33 mouse cellular contexts compared by ENCODE assay signal in the genomic region with DNA sequence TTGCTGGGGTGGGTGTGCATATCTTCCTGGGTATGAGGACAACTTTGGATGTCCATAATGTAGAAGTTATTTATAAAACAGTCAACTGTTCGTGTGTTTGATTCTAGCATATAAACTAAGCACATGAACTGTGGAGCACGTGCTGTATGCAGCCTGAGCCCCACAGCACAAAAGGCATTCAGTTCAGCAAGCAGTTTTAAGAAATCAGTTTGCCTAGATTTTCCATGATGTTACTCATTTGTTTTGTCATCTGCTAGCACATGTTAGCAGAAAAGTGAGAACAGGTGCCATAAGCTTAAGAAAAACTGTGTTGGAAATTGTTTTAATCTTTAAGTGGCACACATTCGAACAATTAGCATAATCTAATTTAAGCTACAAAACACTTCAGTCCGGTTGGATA. TPM values are rescaled to one million over a fixed set of nuclear protein-coding genes. Genes with fewer than 3 reads are reported as not detected.
"Had no signal": no experiment of that assay in that cellular context is flagged by ENCODE, and none has a peak within 500 bp of the region (broad histone marks: within the 10 kb centered on the region; RNA-seq: fewer than 3 reads in every experiment).

No protein-coding gene starts in this region.

- H3K36me3 ChIP-seq: limb, embryonic 10.5 days; limb, embryonic 12.5 days; limb, embryonic 13.5 days; limb, embryonic 15.5 days; liver, embryonic 12.5 days; liver, embryonic 13.5 days; liver, embryonic 15.5 days; lung, embryonic 15.5 days; midbrain, embryonic 10.5 days; midbrain, embryonic 12.5 days; midbrain, embryonic 13.5 days; midbrain, embryonic 15.5 days; neural tube, embryonic 12.5 days had no signal

- H3K4me2 ChIP-seq: limb, embryonic 12.5 days; limb, embryonic 13.5 days; limb, embryonic 15.5 days; liver, embryonic 11.5 days; liver, embryonic 12.5 days; liver, embryonic 13.5 days; liver, embryonic 15.5 days; lung, embryonic 14.5 days; lung, embryonic 15.5 days; midbrain, embryonic 11.5 days; midbrain, embryonic 12.5 days; midbrain, embryonic 13.5 days; midbrain, embryonic 15.5 days; neural tube, embryonic 12.5 days had no signal

- H3K4me1 ChIP-seq: limb, embryonic 10.5 days; limb, embryonic 12.5 days; limb, embryonic 15.5 days; liver, embryonic 12.5 days; liver, embryonic 13.5 days; liver, embryonic 15.5 days; lung, embryonic 15.5 days; megakaryocyte, embryonic 14.5 days; midbrain, embryonic 10.5 days; midbrain, embryonic 12.5 days; midbrain, embryonic 13.5 days; midbrain, embryonic 15.5 days; neural tube, embryonic 12.5 days had no signal

- H3K9ac ChIP-seq: limb, embryonic 12.5 days; limb, embryonic 13.5 days; limb, embryonic 15.5 days; liver, embryonic 12.5 days; liver, embryonic 13.5 days; liver, embryonic 14.5 days; liver, embryonic 15.5 days; liver, postnatal 0 days; lung, embryonic 14.5 days; lung, embryonic 15.5 days; midbrain, embryonic 12.5 days; midbrain, embryonic 13.5 days; midbrain, embryonic 15.5 days; neural tube, embryonic 12.5 days had no signal

- ATAC-seq: liver, embryonic 12.5 days; liver, postnatal 0 days; lung, postnatal 0 days; midbrain, embryonic 13.5 days; midbrain, embryonic 15.5 days; midbrain, embryonic 16.5 days had no signal

- DNase-seq: left cerebral cortex, postnatal 4 days; liver; liver, embryonic 13.5 days; liver, postnatal 0 days; lung, adult 18-20 months; lung, adult 2 months; lung, embryonic 14.5 days; lung, postnatal 10 days; lung, postnatal 14 days; lung, postnatal 36 days; lung, postnatal 4 days; midbrain, embryonic 14.5 days had no signal

- H3K27ac ChIP-seq: limb, embryonic 10.5 days; limb, embryonic 12.5 days; limb, embryonic 13.5 days; limb, embryonic 15.5 days; liver, embryonic 12.5 days; liver, embryonic 13.5 days; liver, embryonic 14.5 days; liver, embryonic 15.5 days; lung, embryonic 15.5 days; macrophage; midbrain, embryonic 10.5 days; midbrain, embryonic 12.5 days; midbrain, embryonic 13.5 days; midbrain, embryonic 15.5 days; neural tube, embryonic 12.5 days had no signal

- H3K27me3 ChIP-seq: limb, embryonic 12.5 days; limb, embryonic 13.5 days; limb, embryonic 15.5 days; liver, embryonic 12.5 days; liver, embryonic 15.5 days; lung, embryonic 15.5 days; midbrain, embryonic 12.5 days; midbrain, embryonic 13.5 days; midbrain, embryonic 15.5 days; neural tube, embryonic 12.5 days had no signal

- H3K4me3 ChIP-seq: limb, embryonic 10.5 days; limb, embryonic 12.5 days; limb, embryonic 13.5 days; limb, embryonic 15.5 days; liver, embryonic 12.5 days; liver, embryonic 13.5 days; liver, embryonic 15.5 days; lung, embryonic 15.5 days; megakaryocyte, embryonic 14.5 days; midbrain, embryonic 10.5 days; midbrain, embryonic 12.5 days; midbrain, embryonic 13.5 days; midbrain, embryonic 15.5 days; myocyte; neural tube, embryonic 12.5 days had no signal

- H3K9me3 ChIP-seq: limb, embryonic 10.5 days; limb, embryonic 12.5 days; limb, embryonic 13.5 days; limb, embryonic 15.5 days; liver, embryonic 12.5 days; liver, embryonic 13.5 days; liver, embryonic 15.5 days; lung, embryonic 15.5 days; midbrain, embryonic 10.5 days; midbrain, embryonic 12.5 days; midbrain, embryonic 13.5 days; midbrain, embryonic 15.5 days; neural tube, embryonic 12.5 days had no signal

RNA-seq across cellular contexts. Expression of gene Cnnm1, which starts 19.7 kb away (rescaled TPM):
- total RNA-seq: monocyte, adult 5-6 weeks had no signal
- polyA plus RNA-seq: macrophage, myocyte had no signal
